Mouse (Mus musculus): Measurements from ENCODE around the gene Rasgef1b.
A peak's percentile ranks its signal among the peaks of the same experiment; 100 is the strongest.

Gene Rasgef1b

GRCm38 (mm10) chr5:99213211-99213610, 515.7 kb downstream of the Rasgef1b start:
- no peak for DNase-seq (ENCODE audit: low spot score)

DNA sequence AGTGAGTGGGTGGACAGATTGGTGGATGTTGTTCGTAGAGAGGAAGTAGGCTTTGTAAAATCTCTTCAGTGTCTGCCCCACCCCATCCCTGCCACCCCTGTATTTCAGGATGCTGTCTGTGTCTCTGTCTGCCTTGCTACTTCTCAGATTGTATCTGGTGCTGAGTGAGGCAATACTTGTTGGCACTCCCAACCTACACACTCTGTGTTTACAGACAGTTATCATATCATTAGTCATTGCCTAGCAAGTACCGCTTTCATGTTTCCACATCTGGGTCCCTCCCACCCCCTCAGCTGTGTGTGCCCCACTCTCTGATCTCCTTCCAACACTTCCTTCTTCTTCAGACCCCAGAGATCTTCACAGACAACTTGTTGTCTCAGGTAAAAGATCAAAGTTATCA, 525.4 kb downstream of the Rasgef1b start:
- no peak for DNase-seq (ENCODE audit: low spot score)

DNA sequence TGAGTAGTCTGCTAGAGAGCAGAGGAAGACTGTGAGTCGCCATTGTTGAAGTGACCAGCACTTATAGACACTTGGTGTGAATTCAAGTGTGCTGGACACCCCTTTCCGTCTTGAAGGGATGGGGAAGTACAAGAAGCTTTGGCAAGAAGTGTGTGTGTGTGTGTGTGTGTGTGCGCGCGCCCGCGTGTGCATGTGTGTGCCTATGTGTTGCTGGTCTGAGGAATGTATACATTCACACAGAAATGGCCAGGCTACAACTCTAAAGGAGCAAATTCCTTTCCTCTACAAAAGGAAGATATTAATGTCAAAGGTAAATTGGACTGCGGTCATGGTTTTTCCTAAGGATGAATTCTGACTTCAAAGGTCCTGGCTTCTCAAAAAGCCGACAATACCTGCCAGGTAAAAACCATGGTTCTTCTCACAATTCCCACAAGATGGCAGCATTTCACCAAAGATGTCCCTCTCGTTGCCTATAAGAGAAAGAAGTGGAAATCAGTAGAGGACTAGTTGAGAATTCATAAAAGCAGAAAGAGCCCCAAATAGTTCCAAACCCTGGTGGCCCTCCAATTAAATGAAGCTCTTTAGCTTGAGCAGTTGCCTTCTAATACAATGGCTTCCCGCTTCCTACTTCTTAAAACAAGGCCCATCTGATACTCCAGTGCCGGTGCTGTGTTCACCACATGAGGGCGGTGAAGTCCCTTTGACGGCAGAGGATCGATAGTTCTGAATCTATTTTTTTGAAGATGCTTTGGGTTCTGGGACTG, 526.6 kb downstream of the Rasgef1b start:
- DNase-seq (ENCODE audit: low spot score) = peak; percentile 75

- DNase-seq (ENCODE audit: low spot score) = no peak
Observed at GRCm38 (mm10) chr5:99195436-99195835, 533.4 kb downstream of the Rasgef1b start.

- peak; percentile 51 for DNase-seq (ENCODE audit: low spot score)
Observed at GRCm38 (mm10) chr5:99190941-99191800, 537.7 kb downstream of the Rasgef1b start.

DNA sequence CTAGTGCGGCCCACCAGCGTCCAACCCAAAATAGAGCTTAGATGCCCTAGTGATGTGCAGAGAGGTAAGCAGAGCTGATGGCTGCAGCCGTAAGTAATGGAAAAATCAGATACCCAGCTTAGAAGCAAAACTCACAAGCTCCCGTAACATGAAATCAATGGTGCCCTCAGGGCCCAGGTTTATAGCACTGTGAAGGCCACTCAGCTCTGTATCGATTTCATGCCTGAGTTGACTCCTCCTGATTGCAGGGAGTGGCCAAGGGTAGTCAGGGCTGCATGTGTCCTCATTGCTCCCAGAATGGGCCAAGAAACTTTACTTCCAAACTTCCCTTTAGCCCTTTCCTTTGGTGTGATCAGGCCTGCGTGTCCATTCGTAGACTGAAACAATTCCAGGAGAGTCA, 545.2 kb downstream of the Rasgef1b start:
- DNase-seq (ENCODE audit: low spot score) = no peak

- DNase-seq (ENCODE audit: low spot score) = no peak
Observed at GRCm38 (mm10) chr5:99174608-99175385, 554.1 kb downstream of the Rasgef1b start.

GRCm38 (mm10) chr5:99169836-99170235, 559.0 kb downstream of the Rasgef1b start:
- DNase-seq (ENCODE audit: low spot score) = no peak

GRCm38 (mm10) chr5:99167767-99168166, 561.1 kb downstream of the Rasgef1b start:
- no peak for DNase-seq (ENCODE audit: low spot score)
